Mouse (Mus musculus) mouse embryonic stem cell (cell line): ENCODE results near the gene Myl9.
"Not testable (repeated sequence)": the region's sequence is repeated elsewhere in the genome, so short reads cannot be mapped to it uniquely, and the experiment has no call there.

Experiments used
- in situ Hi-C, 2 experiments: fragments of 300-500 bp; cut with MboI; formaldehyde crosslinking; loops; 1 replicate in 1 of 2; 3 replicates in 1 of 2; pipeline ENCODE4 v1.14.3; 2019 to 2020; ENCODE audit warnings: low sequenced_read_pairs in 2 of 2, low pct_unique_long_range_greater_than_20kb in 1 of 2, mixed read lengths in 1 of 2; ENCODE audit not compliant: unreplicated experiment in 1 of 2

The Myl9 gene

DNA sequence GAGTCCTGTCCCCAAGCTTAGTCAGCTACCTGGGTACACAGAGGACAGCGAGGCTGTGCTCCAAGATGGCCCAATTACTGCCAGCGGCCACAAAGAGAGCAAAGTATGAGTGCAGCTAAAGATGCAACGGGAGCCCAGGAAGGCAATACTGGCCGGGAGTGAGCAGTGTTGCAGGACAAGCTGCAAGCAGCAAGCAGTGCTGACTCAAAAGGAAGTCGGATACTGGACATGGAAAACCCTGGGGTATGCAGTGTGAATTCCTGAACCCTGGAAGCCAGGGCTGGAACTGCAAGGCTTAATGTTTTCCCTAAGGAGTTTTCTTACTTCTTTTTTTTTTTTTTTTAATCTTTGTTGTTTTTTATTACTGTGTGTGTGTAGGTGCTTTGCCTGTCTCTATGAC lies 36.3 kb downstream of the Myl9 start:
- in situ Hi-C loops = no loop called here

DNA sequence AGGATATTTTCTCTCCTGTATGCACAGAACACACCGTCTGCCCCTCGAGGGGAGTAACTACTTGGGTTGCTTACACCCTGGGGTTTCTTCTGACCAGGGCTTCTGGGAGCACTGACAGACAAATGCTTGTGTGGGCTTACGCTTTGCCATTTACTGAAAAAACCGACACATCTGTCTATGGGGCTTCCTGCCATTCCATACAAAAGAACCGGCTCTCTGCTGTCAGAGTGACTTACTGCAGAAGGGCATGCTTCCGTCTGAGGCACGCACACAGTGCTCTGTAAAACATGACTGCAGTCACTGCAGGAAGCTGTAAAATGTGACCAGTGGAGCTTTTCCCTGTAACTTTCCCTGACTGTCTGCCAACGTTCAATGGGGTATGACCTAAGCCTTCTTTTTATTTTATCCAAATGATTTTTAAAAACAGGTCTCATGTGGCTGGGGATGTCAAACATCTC lies 39.2 kb downstream of the Myl9 start:
- in situ Hi-C loops = no loop called here

DNA sequence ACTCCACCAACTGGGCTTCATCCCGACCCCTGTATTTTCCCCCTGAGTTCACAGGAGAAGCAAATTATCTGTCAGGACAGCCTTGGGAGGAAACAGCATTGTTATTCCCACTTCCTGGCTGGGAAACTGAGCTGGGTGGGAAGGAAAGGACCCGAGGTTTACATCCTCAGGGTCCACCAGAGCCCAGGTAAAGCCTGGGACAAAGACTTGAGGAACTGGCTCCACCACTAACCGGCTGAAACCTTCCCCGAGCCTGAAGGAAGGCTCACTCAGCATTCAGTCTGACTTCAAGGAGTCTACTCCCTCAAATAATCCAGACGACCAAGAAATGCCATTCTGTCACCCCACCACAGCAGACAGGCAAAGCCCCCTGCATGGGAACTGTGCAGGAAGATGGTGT lies 39.7 kb downstream of the Myl9 start:
- in situ Hi-C loops = no loop called here

DNA sequence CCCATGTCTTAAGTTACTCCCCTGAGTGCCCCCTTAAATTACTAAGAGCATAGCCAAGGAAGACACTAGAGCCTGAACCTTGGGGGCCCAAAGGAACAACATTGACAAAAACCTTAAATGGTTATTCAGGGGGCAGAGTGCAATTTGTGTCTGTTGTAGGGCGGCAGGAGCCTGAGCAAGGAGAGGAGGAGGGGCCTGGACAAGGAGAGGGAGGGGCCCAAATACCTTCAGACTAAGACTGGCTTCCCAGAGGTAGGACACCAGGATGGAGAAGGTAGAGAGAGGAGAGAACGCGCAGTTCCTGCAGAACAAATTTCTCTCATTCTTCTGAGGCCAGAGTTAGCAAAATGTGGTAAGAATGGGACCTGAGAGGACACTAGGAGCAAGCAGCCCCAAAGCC lies 40.2 kb downstream of the Myl9 start:
- in situ Hi-C loops = no loop called here

DNA sequence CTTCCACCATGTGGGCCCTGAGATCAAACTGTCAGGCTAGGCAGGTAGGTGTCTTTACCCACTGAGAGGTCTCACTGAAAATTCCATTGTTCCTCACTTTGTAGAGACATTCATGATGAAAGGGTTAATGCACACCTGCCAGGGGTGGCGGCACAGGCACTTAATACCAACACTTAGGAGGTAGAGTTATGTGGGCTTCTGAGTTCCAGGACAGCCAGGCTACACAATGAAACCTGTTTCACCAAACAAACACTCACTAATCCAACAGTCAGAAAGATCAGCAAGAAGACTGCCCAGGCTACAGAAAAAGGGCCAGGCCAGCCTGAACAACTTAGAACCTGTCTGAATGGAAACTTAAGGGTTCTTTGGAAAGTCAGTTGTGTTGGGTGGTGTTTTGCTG lies 40.9 kb downstream of the Myl9 start:
- in situ Hi-C loops = no loop called here

DNA sequence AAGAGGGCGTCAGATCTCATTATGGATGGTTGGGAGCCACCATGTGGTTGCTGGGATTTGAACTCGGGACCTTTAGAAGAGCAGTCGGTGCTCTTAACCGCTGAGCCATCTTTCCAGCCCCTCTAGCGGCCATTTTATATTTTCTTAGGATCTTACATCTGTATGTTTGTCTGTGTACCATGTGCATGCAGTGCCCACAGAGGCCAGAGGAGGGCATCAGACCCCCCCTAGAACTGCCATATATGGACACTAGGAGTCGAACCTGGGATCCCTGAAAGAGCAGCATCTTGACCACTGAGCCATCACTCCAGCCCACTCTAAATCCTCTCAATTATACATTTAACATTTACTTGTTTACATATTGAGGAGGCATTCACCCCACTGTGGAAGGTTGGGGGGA lies 49.9 kb downstream of the Myl9 start:
- in situ Hi-C loops = not testable (repeated sequence)
